Mouse (Mus musculus) right cerebral cortex, postnatal 25 days (tissue): Measurements from ENCODE around the gene Cilp2.

Source experiments
- DNase-seq: peaks from one replicate; pipeline ENCODE4 v3.0.0; 2022

Gene Cilp2

DNA sequence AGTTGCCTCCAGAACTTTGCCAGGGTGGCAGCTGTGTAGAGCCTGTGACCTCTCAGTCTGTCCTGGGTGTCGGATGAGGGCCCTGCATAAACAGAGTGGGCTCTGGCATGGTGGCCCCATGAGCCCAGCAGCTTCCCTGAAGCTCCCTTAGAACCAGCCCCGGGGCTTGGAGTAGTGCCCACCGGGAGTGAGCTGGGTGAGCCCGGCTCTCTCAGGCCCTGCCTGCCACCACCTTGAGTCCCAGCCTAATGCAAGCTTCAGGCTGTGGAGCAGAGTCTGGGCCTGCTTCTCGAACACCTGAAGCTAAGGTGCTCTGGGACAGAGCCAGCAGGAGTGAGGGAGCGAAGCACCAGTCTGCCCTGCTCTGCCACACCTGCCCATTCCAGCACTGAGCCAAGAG lies 16.6 kb downstream of the Cilp2 start:
- DNase-seq: no peak

GRCm38 (mm10) chr8:69870003-69870765 lies 17.3 kb downstream of the Cilp2 start:
- no peak for DNase-seq

DNA sequence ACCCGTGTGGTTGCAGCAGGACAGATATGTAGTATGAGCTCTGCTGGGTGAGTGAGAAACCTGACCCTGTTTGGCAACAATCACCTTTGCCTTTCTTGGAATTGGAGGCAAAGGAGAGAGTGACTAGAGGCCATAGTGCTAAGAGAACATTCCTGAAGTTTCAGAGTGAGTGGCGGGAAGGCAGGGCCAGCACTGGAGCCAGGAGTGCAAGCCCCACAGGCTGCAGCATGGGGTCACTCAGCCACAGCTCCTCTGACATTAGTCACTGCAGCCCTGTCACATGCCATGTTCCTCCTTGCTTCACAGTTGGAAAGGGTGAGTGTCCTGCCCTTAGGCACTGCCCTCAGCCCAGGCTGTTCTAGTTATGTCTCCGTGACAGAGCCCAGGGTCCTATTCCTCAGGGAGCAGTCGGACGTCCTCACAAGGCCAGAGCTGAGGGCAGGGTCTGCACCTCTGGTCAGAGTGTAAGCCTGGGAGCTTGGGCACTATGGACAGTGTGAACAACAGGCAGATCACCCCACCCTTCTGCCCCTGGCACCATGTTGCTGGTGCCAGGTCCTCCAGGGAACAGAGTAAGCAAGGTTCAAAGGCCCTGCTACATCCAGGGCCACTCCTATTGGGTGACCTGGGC lies 19.7 kb downstream of the Cilp2 start:
- DNase-seq: no peak

DNA sequence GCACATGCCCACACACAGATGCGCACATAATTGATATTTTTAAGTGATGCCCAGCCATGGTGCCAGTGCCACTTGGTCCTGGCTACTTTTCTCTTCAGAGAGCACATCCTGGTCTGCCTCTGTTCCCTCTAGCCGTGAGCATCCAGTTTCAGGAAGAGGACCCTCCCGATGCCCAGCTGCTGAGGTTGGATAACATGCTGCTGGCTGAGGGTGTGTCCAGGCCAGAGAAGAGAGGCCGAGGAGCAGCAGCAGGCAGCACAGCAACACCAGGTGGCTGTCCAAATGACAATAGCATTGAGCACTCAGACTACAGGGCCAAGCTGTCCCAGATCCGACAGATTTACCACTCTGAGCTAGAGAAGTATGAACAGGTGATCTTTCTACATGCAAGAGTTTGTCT lies 23.3 kb downstream of the Cilp2 start:
- no peak for DNase-seq

DNA sequence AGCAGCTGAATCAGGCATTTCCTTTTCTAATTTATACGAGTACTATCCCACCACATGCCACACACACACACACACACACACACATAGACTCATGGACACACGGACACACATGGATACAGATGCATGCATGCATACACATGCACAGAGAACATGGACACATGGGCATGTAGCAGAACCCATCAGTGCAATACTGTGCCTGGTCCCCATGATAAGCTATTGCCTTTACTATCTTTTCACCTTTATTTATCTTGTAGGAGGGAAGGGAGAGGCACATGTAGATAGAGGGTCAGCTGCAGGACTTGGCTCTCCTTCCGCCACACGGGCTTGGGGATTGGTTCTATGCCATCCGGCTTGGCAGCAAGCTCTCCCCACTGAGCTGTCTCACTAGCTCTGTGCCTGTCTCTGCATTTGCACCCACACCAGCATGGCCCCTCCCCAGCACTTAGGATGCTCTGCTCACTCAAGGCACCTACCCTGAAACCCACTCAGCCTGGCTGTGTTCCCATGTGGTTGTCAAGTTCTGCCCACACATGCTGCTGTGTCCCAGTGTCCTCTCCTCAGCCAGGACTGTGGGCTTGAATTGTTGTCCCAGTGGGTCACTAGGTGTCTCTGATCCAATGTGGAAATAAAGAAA lies 24.0 kb downstream of the Cilp2 start:
- no peak for DNase-seq

GRCm38 (mm10) chr8:69861251-69861650 lies 26.2 kb downstream of the Cilp2 start:
- no peak for DNase-seq

GRCm38 (mm10) chr8:69860807-69861206 lies 26.7 kb downstream of the Cilp2 start:
- DNase-seq: no peak

DNA sequence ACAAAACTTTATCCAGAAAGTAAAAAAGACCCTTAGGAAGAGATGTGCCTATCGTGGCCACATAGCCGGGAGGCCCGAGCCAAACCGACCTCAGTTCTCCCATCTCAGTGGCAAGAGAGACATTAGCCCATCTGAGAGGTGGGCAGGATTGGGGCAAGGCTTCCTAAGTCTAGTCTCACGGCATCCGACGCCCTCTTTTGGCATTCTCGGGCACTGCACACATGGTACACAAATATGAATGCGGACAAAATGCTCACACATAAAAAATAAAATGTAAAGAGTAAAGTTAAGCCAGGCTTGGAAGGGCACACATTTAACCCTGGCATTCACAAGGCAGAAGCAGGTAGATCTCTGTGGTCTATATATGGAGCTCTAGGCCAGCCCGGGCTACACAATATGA lies 33.6 kb downstream of the Cilp2 start:
- no peak for DNase-seq

- no peak for DNase-seq
These were observed 36.5 kb downstream of the Cilp2 start for GRCm38 (mm10) chr8:69850926-69851506.

- DNase-seq: no peak
These were observed 37.6 kb downstream of the Cilp2 start for GRCm38 (mm10) chr8:69849899-69850298.

GRCm38 (mm10) chr8:69848951-69849350 lies 38.5 kb downstream of the Cilp2 start:
- DNase-seq: no peak

DNA sequence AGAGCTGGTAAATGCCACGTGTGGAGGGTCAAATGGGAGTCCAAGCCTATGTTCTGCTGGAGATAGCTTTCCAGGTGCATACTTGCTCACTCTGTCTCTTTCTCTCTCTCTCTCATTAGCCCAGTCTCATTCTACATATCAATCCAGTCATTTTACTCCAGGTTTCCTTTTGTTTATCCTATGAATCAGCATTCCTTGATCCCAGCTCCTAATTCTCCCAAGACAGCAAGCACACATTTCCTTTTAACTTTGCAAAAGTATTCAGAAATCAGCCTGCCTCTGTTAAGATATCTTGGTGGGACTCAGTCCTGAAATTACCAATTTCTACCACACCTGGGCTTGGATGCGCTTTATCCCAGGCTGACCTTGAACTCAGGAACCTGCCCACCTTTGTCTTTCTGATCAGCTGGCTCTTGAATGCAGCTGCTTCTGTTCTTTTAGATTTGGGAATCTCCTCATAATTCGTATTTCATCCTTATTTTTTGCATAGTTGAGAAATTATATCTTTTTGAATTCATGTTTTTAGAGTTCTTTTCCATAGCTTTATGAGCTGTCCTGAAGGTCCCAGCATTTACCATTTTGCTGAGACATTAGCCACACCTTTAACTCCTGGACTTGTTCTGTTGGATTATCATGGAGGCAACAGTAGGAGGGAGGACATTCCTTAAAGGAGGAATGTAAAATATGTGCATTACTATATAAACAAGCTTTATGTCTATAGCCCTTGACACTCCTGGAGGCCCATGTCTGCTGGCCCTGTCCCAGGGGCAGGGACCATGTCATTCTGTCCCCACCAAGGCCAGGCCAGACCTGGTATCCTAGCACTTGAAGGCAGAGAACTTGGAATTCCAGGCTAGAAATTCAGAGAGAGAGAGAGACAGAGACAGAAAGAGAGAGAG lies 40.1 kb downstream of the Cilp2 start:
- DNase-seq: no peak

DNA sequence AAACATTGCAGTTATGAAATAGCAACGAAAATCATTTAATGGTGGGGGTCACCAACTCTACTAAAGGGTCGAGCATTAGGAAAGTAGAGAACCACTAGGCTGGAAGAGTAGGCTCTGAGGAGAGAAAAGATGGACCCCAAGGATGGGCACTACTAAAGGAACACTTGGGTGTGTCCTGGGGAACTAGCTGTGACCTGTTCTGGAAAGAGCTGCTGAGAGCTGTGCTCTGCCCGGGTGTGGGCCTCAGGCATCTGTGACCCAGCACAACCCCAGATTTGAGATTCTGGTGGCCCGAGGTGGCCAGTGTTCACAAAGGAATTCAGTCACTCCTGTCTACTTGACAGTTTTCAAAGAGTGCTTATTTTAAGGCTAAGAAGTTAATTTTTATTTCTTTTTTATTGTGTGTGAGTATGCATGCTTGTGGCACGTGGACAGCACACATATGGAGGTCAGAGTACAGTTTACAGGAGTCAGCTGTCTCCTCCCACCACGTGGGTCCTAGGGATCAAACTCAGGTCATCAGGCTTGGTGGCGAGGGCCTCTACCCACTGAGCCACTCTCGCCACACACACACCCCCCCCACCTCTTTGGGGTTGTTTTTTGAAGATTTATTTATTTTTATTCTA lies 50.3 kb downstream of the Cilp2 start:
- no peak for DNase-seq

- DNase-seq: peak; percentile 93
These were observed 55.1 kb downstream of the Cilp2 start, which contains the start of gene Pbx4 for GRCm38 (mm10) chr8:69832298-69832853. Gene Pbx4 (plus strand): TSS chr8:69832491.
